Mouse (Mus musculus) mouse trophoblast stem cell (cell line): ENCODE results near the gene Kcnma1.

Experiments
- in situ Hi-C, 2 experiments: fragments of 300-500 bp; cut with MseI, MboI; formaldehyde crosslinking; loops; 2 replicates in 1 of 2; 3 replicates in 1 of 2; pipeline ENCODE4 v1.15.1; 2025

The Kcnma1 gene

GRCm38 (mm10) chr14:23696341-23696740, 317.9 kb downstream of the Kcnma1 start:
- in situ Hi-C loops = no loop called here

GRCm38 (mm10) chr14:23689681-23690080, 324.6 kb downstream of the Kcnma1 start:
- in situ Hi-C loops = no loop called here

DNA sequence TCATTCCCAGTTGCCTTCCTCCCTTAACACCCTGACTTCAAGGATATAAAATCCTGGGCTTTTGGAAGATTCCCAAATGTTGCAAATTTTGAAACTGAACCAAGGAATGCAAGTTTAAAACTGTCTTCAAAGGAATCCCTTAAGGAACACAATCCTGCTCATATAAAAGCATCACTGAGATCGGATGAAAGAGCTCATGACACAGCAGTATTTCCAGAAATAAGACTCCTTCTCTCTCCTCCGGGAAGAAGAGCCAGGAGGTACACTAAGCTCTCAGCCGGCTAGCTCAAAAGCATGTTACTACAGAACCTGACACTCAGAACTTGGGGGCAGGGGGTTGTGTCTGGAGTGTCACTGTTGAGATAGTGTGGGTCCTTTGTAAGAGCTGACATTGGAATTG, 325.8 kb downstream of the Kcnma1 start:
- in situ Hi-C loops = no loop called here

GRCm38 (mm10) chr14:23684463-23685066, 329.7 kb downstream of the Kcnma1 start:
- in situ Hi-C loops = no loop called here

GRCm38 (mm10) chr14:23682758-23683157, 331.5 kb downstream of the Kcnma1 start:
- in situ Hi-C loops = no loop called here

DNA sequence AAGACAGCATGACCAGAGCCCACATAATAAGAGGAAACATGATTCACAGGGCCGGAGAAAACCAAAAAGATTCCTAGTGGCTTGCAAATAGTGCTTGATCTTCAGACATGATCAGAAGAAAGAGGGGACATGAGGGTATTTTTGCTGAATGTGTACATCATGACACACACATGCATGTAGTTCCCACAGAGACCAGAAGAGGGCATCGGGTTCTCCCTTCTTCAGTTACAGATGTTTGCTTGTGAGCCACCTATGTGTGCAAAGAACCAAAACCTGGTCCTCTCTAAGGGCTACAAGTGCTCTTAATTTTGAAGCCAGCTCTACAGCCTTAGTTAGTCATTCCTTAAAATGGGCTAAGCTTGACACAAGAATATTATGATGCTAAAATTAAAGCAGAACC, 334.9 kb downstream of the Kcnma1 start:
- in situ Hi-C loops = no loop called here

- in situ Hi-C loops = no loop called here
These were observed 347.9 kb downstream of the Kcnma1 start for GRCm38 (mm10) chr14:23666420-23666819.

GRCm38 (mm10) chr14:23651682-23652081, 362.6 kb downstream of the Kcnma1 start:
- in situ Hi-C loops = no loop called here

DNA sequence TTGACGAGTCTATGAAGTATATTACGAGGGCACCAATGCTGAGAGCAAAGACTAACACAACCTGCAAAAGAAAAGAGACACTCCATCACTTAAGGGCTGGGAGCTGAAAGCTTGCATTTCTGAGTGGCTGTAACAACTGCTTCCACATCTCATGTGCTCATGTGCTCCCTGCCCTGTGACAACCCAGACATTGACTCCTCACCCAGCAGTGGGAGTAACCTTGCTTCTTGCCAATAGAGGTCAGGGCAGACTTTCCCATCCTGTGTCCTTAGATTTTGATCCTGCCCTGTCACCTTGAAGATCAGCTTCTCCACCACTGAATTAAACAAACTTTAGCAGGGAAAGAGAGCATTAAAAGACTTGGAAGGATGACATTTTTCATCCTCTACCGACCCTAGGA, 364.2 kb downstream of the Kcnma1 start:
- in situ Hi-C loops = no loop called here

- in situ Hi-C loops = no loop called here
These were observed 368.8 kb downstream of the Kcnma1 start for GRCm38 (mm10) chr14:23645361-23646063.

- in situ Hi-C loops = no loop called here
These were observed 371.1 kb downstream of the Kcnma1 start for GRCm38 (mm10) chr14:23643162-23643561.

GRCm38 (mm10) chr14:23640665-23641064, 373.6 kb downstream of the Kcnma1 start:
- in situ Hi-C loops = no loop called here

DNA sequence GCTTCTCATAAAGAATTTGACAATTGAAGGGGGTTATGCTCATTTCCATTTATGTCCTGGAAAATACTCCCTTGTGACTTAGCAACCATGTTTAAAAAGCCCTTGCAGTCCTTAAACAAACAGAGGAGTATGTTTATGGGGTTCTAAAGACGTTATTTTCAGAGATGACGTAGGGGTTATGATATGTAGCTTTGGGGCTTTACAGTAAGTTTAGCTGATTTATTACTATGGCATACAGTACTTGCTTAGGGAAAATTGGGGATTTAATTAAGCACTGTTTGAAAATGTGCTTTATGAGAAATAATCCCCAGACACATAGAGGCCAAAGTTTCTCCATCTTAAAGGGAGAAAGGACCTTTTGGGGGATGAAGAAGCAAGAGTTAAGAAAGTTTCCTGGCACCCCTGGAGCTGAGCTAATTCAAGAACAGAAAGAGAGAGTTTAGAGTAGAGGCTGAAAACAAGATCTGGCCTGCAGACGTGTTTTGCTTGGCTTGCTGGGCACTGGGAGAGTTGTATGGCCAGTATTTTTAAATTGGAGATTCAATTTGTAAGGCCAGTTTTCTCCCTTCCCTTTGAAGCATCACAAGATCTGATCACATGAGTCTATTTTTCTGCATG, 376.1 kb downstream of the Kcnma1 start:
- in situ Hi-C loops = no loop called here

- in situ Hi-C loops = no loop called here
These were observed 378.4 kb downstream of the Kcnma1 start for GRCm38 (mm10) chr14:23635903-23636302.

DNA sequence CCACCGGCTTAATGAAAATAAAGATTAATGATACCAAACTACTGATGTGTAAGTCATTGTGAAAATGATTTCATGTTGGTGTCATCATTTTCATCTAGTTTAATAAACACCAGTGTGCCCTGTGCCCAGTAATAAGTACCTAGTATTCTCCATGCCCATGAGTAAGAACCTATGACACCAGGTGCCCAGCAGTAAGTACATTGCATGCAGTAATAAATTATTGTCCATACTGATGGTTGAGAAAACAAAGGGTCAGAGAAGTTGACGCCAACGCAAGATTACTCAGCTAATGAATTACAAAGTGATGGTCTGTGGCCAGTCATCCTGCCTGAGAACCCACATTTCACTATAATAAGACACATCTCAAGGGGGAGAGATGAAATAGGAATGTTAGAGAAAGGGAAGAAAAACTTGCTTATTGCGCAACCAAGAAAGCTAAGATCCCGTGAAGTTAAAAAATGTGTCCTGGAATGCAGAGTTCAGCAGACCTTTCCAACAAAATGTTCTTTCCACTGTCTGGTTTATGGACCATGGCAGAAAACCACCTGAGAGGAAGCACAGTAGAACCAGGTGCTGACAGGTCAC, 381.2 kb downstream of the Kcnma1 start:
- in situ Hi-C loops = no loop called here

GRCm38 (mm10) chr14:23626925-23627324, 387.4 kb downstream of the Kcnma1 start:
- in situ Hi-C loops = no loop called here

- in situ Hi-C loops = no loop called here
These were observed 388.2 kb downstream of the Kcnma1 start for GRCm38 (mm10) chr14:23626114-23626513.

DNA sequence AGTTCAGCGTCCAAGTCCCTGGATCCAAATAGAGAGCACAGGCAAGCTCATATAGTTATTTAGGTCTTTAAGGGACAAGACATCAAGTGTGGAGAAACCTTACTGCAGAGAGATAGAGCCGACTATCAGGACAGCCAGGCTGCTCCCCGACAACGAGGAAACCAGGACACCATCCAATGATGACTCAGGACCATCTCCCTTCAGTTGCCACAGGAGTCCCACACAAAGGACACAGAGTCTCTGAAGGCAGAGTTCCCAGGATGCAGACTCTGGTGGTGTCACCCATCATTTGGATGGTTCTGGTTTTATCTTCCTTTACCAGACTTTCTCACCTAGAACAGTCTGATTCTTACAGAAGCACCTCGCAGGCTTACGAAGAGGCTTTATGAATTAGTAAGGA, 388.9 kb downstream of the Kcnma1 start:
- in situ Hi-C loops = no loop called here

DNA sequence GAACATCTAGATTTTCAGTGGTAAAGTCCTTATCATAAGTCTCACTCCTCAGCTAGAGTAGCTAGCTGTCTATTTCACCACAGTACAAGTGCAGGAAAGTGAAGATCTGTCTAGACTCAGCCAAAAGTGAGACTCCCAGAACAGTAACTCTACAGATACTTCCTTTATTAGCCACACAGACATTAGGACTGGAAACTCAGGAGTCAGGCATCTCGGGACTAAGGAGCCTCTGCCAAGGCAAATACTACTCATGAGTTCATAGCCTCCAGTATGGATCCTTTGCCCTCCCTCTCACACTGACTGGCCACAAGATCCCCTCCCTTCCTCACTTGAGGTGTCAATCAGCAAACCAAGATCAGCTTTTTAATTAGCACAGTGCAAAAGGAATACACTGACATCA, 389.8 kb downstream of the Kcnma1 start:
- in situ Hi-C loops = no loop called here

DNA sequence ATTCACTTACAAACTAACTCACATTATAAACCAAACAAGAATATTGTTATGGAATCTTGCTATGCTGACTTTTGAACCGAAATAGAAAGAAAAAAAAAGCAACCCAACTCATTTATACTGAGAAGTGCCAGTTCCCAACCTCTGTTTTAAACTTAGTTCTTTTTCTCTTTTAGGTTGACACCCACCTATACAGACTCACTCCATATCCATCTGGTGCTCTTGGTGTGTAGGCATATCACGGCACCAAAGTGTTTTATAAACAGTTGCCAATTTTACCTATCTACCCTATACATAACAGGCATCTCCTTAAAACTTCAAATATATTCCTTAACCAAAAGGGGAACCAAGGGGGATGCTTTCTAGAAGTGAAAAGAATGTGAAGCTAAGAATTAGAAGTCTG, 393.6 kb downstream of the Kcnma1 start:
- in situ Hi-C loops = no loop called here

GRCm38 (mm10) chr14:23618973-23619372, 395.3 kb downstream of the Kcnma1 start:
- in situ Hi-C loops = no loop called here

- in situ Hi-C loops = no loop called here
These were observed 396.2 kb downstream of the Kcnma1 start for GRCm38 (mm10) chr14:23618081-23618480.

- in situ Hi-C loops = no loop called here
These were observed 404.2 kb downstream of the Kcnma1 start for GRCm38 (mm10) chr14:23610054-23610453.
